Mouse (Mus musculus) spleen, adult 2 months (tissue): ENCODE results near the gene Trpv6.

ENCODE experiments used
- CTCF ChIP-seq: fragments of 200-500 bp; IDR thresholded peaks from 2 replicates; pipeline ENCODE4 v1.5.1; 2011; ENCODE audit warnings: mild to moderate bottlenecking, inconsistent platforms; ENCODE audit not compliant: insufficient read depth, insufficient read length, insufficient replicate concordance; ENCODE audit errors: extremely low read depth
- POLR2A ChIP-seq: fragments of 200-500 bp; IDR thresholded peaks from 2 replicates; pipeline ENCODE4 v1.6.1; 2011; ENCODE audit warnings: low read depth, low read length, inconsistent platforms

DNA sequence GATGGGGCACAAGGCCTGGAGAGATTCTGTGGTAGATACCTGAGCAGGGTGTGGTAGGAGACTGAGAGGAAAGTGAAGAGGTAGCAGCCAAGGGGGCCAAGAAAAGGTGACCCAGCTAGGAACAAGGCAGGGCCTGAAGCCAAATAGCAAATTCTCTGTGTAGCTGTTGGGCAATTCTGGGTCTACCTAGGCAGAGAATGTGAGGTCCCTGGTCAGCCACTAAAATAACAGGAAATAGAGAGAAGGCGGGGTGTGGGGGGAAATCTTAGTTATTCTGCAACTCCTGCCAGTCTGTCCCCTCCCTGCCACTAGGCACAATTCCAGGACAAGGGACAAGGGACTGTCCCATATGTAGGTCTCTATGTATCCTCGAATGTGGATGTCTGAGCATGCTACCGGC is 7.0 kb upstream of the Trpv6 start:
- TF ChIP-seq POLR2A (no peak), CTCF (no peak)
